Mouse (Mus musculus) kidney, adult 9 months (tissue): ENCODE data around the gene Gm21677.
"Not testable (repeated sequence)": the region's sequence is repeated elsewhere in the genome, so short reads cannot be mapped to it uniquely, and the experiment has no call there.

Source experiments
- DNase-seq: peaks from one replicate; pipeline ENCODE4 v3.0.0; 2022

Gm21677 gene

GRCm38 (mm10) chrY:3306349-3306748, at the start of gene Gm21677:
TSS of gene Gm21677 (minus strand) at chrY:3306449.
- DNase-seq = not testable (repeated sequence)

- not testable (repeated sequence) for DNase-seq
Measured at GRCm38 (mm10) chrY:3345229-3345628, 39.0 kb upstream of the Gm21677 start, which contains the start of gene Gm21693. TSS of gene Gm21693 (minus strand) at chrY:3345329.

- DNase-seq = peak; percentile 17
Measured at GRCm38 (mm10) chrY:3340661-3341060, 34.4 kb upstream of the Gm21677 start.
